Mouse (Mus musculus): ENCODE results near the gene Pom121l2.

Pom121l2 gene

DNA sequence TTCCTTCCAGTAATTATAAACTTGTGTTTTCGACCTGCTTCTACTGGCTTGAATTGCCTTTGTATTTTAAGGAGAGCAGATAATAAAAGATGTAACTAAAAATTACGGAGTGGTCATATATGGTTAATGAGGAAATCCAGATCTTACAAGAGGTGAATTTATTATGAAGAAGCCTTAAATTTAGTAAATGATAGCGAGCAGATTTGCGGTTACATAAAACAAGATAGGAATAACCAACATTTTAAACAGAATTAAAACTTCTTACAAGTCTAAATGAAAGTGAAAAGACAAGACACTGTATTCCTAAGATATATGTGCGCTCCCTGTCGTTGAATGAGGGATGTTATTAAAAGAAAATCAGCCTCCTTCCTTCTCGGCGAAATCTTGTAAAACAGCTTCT lies 13.9 kb downstream of the Pom121l2 start:
- DNase-seq = no peak

GRCm38 (mm10) chr13:21995331-21995914 lies 14.4 kb downstream of the Pom121l2 start:
- DNase-seq = peak in 1 of 2 experiments; percentile 43

- DNase-seq = no peak
Measured at GRCm38 (mm10) chr13:21996101-21996839, 15.3 kb downstream of the Pom121l2 start.

GRCm38 (mm10) chr13:21996840-21997185 lies 15.8 kb downstream of the Pom121l2 start:
- no peak for DNase-seq

DNA sequence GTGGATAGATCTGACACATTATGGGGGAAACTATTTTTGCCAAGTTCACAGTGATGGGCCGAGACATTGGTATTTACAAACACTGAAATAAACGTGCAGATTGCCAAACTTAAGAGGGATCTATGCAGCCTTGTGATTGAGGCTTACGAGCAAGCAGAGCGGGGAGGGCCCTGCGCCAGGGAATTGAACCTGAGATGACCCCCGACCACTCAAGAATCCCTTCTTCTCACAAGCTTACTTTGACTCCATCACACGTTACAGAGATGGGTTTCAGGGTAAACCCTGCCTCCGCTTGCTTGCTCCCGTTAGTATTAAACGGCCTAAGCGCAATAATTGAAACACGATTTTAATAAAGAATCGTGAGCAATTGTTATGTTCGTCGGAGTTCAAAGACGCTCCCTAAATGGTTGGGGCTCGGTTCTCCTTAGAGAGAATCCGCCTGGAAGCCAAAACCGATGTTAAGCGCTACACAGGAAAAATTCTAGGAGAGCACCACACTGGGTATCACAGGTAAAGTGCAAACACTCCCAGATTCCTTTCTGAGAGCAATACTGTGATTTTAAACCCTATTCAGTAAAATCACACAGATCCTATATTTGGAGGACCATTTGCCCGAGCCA lies 16.3 kb downstream of the Pom121l2 start:
- no peak for DNase-seq

- no peak for DNase-seq
Measured at GRCm38 (mm10) chr13:21997821-21998220, 16.8 kb downstream of the Pom121l2 start.

GRCm38 (mm10) chr13:21998412-21998811 lies 17.4 kb downstream of the Pom121l2 start:
- DNase-seq = no peak

DNA sequence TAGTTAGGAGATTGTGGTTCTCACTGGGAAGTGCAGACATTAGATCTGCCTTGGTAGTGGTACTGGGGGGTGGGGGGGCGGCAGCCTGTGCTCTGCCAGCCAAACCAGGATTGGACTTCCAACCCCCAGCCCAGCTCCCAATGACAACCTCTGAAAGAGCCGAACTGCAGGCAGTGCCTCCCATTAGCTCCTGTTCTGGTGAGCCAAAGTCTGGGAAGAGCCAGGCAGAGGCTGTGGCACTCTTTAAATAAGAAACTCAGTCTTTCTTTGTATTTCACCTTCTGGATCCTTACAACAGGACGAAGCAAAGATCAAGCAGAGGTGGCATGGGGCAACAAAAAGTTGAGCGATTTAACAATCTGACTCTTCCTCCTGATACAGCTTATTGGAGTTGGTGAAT lies 18.2 kb downstream of the Pom121l2 start:
- DNase-seq = no peak

- DNase-seq = no peak
Measured at GRCm38 (mm10) chr13:22001346-22001745, 20.4 kb downstream of the Pom121l2 start.

GRCm38 (mm10) chr13:22001823-22002222 lies 20.8 kb downstream of the Pom121l2 start:
- DNase-seq = no peak

DNA sequence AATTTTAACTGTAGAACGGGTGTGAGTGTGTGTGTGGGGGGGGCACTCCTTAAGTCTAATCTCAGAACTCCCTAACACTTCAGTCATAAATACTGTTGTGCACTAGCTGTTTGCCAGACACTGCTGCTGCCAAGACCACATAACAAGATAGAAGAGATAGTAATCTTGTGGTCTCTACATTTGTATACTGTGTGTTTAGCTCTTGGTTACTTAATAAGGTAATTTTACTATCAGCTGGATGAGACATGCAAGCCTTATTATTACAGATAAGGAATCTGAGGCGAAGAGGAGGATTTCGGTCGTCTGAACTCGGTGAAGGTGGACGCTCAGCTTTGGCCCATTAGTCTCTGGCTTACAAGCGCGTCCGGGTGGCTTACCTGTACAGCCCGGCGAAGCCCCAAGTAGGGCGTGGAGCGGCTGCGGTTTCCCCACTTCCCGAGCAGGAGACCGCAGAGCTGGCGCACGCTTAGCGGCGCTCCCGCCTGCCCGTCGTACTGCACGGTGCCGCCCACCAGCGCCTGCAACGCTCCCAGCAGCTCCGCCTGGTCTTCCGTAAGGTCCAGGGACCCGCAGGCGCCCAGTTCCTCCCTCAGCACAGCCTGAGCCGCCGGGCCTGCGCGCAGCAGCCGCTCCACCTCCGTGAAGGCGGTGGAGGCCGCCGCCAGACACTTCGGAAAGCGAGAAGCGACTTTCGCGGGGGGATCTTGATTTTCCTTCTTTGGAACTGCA lies 24.8 kb downstream of the Pom121l2 start:
- peak; percentile 46 to 61 for DNase-seq

DNA sequence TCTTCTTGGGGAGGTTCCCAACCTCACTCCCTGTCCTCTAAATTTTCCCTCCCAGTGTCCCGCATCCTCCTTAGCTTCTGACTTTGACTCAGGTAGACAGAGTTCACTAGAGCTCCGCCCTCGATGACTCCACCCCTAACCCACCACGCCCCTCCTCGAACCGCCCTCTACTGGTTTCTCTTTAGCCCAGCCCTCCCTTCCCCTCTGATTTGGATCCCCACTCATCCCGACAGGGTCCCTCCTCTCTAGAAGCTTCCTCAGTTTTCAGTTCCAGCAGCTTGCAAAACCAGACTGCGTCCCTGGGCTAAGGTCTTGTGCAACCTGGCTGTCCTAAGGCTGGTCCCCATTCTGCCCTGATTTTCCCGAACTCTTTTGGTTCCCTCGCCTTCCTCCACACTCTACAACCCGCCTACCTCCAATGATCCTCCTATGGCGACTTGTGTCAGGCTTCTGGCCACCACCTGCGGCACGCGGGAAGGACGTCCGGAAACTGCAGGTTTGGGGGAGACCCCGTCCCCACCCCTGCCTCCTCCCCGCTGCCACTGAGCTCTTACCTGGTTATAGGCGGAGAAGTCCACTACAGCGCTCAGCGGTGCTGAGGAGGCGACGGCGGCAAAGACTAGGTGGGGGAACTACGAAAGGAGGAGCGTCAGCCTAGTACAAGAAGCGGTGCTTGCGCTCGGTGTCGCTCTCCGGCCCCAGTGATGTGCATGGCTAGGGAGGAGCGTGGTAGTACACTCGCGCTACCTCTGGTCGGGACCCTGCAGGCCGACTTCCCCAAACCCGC lies 25.5 kb downstream of the Pom121l2 start:
- DNase-seq = peak; percentile 60 to 76

GRCm38 (mm10) chr13:22007121-22007510 lies 26.1 kb downstream of the Pom121l2 start:
- no peak for DNase-seq

DNA sequence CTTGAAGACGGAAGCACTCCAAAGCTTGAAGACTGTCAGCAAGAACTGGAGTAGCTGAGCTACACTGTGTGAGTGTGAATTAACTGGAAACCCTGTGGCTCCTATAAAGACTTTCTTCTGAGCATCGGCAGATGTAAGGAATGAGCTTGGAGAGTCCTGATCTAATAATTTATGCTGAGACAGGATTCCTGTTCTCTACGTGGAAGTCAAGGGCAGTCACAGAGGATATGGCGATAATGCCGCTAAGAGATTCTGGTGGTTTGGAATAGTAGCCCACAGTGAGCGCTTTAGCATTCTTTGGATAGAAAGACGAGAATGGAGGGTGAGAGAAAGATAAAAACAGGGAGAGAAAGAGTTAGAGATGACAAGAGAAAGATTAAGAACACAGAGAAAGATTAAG lies 26.9 kb downstream of the Pom121l2 start:
- DNase-seq = no peak

- no peak for DNase-seq
Measured at GRCm38 (mm10) chr13:22008707-22009106, 27.7 kb downstream of the Pom121l2 start.

DNA sequence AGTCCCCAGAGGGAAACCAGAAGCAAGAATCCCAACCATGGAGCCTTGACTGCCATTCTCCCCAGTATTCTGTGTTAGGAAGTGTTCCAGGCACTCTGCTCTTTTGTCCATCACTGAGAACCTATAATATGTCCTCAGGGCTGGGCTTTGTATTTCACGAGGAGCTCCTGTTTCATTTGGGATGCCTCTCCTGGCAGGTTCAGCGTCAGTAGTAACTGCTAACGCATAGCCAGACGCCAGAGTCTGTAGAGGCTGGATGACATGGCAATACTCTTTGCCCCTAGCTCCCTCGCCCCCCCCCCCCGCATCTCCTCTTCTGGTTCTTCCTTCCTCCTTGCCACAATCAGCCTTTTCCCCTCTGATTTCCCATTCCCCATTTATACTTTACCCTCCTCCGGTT lies 28.6 kb downstream of the Pom121l2 start, which contains the start of gene Prss16:
TSS of gene Prss16 (minus strand) at position 101 of the 400 bp plus-strand sequence.
- no peak for DNase-seq

GRCm38 (mm10) chr13:22013716-22014115 lies 32.7 kb downstream of the Pom121l2 start:
- no peak for DNase-seq

GRCm38 (mm10) chr13:22014411-22014845 lies 33.4 kb downstream of the Pom121l2 start:
- no peak for DNase-seq

GRCm38 (mm10) chr13:22015479-22016450 lies 34.8 kb downstream of the Pom121l2 start:
- peak; percentile 59 to 78 for DNase-seq

DNA sequence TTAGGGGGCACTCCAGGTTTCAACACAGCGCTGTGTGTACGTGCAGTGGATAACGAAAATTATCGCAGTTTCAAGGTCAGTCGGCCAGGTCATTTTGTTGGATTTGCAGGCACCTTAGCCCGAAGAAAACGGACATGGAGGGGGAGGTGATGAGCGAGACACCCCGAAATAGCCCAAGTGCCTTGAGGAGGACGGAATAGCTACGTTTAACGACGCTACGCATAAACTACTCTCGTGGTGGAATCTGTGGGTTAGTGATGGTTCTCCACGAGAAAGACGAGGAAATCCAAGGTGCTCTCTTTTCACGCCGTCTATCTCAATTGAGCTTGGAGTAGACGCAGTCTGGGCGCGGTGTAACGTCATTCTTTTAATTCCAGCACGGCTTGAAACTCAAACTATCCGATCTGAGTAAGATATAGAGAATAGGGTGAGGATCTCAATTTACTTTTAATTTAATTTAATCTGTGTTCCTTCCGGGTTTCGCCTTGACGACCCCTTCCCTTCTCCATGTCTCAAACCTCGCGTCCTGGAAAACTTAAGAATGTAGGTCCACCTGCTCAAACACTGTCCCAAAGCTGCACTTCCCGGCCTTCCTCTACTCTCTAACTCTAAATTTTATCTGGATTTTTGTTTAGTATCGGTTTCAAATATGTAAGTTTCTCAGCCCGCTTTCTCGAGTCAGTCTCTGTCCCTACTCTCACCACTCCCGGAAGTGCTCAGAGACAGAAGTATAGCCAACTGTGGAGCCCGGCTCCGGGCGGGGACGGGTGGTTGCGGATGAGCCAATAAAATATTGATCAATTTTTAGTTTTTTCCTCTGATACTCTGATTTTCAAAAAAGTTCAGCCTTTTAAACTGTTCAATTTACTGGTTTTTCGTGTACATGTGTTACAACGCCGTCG lies 39.2 kb downstream of the Pom121l2 start:
- DNase-seq = no peak
